In genomic region chr11:48431316-48431715, GRCm38 (mm10) we compare ENCODE assay signal across 24 mouse cellular contexts.
"Had no signal": no experiment of that assay in that cellular context is flagged by ENCODE, and none has a peak within 500 bp of the region (broad histone marks: within the 10 kb centered on the region; RNA-seq: fewer than 3 reads in every experiment).

No protein-coding gene starts in this region.

- DNase-seq: gastrocnemius, postnatal 14 days; gastrocnemius, postnatal 36 days; heart, adult 11 months; heart, adult 2 months; heart, postnatal 14 days; heart, postnatal 36 days; kidney, adult 2 months; kidney, adult 9 months; kidney, postnatal 14 days; kidney, postnatal 36 days; layer of hippocampus, adult 9-11 months; layer of hippocampus, postnatal 36 days; left cerebral cortex, postnatal 4 days had no signal

- H3K4me3 ChIP-seq: heart, adult 2 months; heart, embryonic 13.5 days; heart, embryonic 15.5 days; hindbrain, embryonic 13.5 days; hindbrain, embryonic 15.5 days; limb, embryonic 13.5 days; limb, embryonic 15.5 days; liver, embryonic 12.5 days had no signal

- H3K9me3 ChIP-seq: heart, embryonic 13.5 days; heart, embryonic 15.5 days; hindbrain, embryonic 13.5 days; hindbrain, embryonic 15.5 days; limb, embryonic 13.5 days; limb, embryonic 15.5 days; liver, embryonic 12.5 days had no signal

- ATAC-seq: hindbrain, postnatal 0 days; intestine, embryonic 16.5 days; liver, embryonic 12.5 days had no signal

- H3K27me3 ChIP-seq: heart, embryonic 13.5 days; heart, embryonic 15.5 days; hindbrain, embryonic 13.5 days; hindbrain, embryonic 15.5 days; limb, embryonic 13.5 days; limb, embryonic 15.5 days; liver, embryonic 12.5 days had no signal

- H3K9ac ChIP-seq: heart, embryonic 13.5 days; heart, embryonic 15.5 days; hindbrain, embryonic 13.5 days; hindbrain, embryonic 15.5 days; limb, embryonic 13.5 days; limb, embryonic 15.5 days; liver, embryonic 12.5 days; liver, embryonic 14.5 days had no signal

- H3K4me1 ChIP-seq: heart, embryonic 13.5 days; heart, embryonic 15.5 days; hindbrain, embryonic 13.5 days; hindbrain, embryonic 15.5 days; limb, embryonic 15.5 days; liver, embryonic 12.5 days had no signal

- H3K4me2 ChIP-seq: heart, embryonic 11.5 days; heart, embryonic 13.5 days; heart, embryonic 15.5 days; hindbrain, embryonic 13.5 days; hindbrain, embryonic 15.5 days; limb, embryonic 13.5 days; limb, embryonic 15.5 days; liver, embryonic 12.5 days had no signal

- H3K36me3 ChIP-seq: heart, embryonic 13.5 days; heart, embryonic 15.5 days; hindbrain, embryonic 13.5 days; hindbrain, embryonic 15.5 days; limb, embryonic 13.5 days; limb, embryonic 15.5 days; liver, embryonic 12.5 days had no signal

- H3K27ac ChIP-seq: heart, adult 2 months; heart, embryonic 13.5 days; heart, embryonic 15.5 days; hindbrain, embryonic 13.5 days; hindbrain, embryonic 15.5 days; hindbrain, postnatal 0 days; limb, embryonic 13.5 days; limb, embryonic 15.5 days; liver, embryonic 12.5 days; liver, embryonic 14.5 days had no signal
